Mouse (Mus musculus) splenic B cell, adult 2 months (primary cell): ENCODE results near the gene Fam184a.
"Not testable (repeated sequence)": the region's sequence is repeated elsewhere in the genome, so short reads cannot be mapped to it uniquely, and the experiment has no call there.

Experiments
- DNase-seq: peaks from one replicate; pipeline ENCODE4 v3.0.0-alpha.2; 2011; ENCODE audit warnings: low read depth, low spot score
- H3K27me3 ChIP-seq: 2 replicates; pipeline ENCODE4 v1.6.1; 2012; ENCODE audit warnings: mild to moderate bottlenecking, low read length, moderate library complexity, mixed read lengths; ENCODE audit not compliant: control insufficient read depth, poor library complexity, insufficient read depth, severe bottlenecking
- H3K36me3 ChIP-seq: 2 replicates; pipeline ENCODE4 v1.6.1; 2012; ENCODE audit warnings: mild to moderate bottlenecking, low read length, moderate library complexity, mixed read lengths; ENCODE audit not compliant: control insufficient read depth, poor library complexity, insufficient read depth, severe bottlenecking

The Fam184a gene

GRCm38 (mm10) chr10:53654239-53654638 lies 96.7 kb downstream of the Fam184a start:
- DNase-seq = not testable (repeated sequence)

GRCm38 (mm10) chr10:53650683-53651082 lies 100.2 kb downstream of the Fam184a start:
- H3K36me3 ChIP-seq = no peaks in the 10 kb centered on the region
- DNase-seq = peak; percentile 19
- H3K27me3 ChIP-seq = no peaks in the 10 kb centered on the region

More at GRCm38 (mm10) chr10:53654239-53654638, 96.7 kb downstream of the Fam184a start:
- H3K36me3 ChIP-seq, H3K27me3 ChIP-seq: not testable (repeated sequence)

GRCm38 (mm10) chr10:53641507-53641906 lies 109.4 kb downstream of the Fam184a start:
- no peaks in the 10 kb centered on the region for H3K36me3 ChIP-seq
- peak; percentile 51 for DNase-seq

GRCm38 (mm10) chr10:53635246-53635971 lies 115.5 kb downstream of the Fam184a start:
- Histone ChIP-seq H3K36me3 (no peaks in the 10 kb centered on the region), H3K27me3 (no peaks in the 10 kb centered on the region)
- no peak for DNase-seq

More at GRCm38 (mm10) chr10:53641507-53641906, 109.4 kb downstream of the Fam184a start:
- no peaks in the 10 kb centered on the region for H3K27me3 ChIP-seq

- no peaks in the 10 kb centered on the region for H3K36me3 ChIP-seq
- no peak for DNase-seq
These were observed 116.8 kb downstream of the Fam184a start for GRCm38 (mm10) chr10:53634160-53634559.

GRCm38 (mm10) chr10:53630339-53630738 lies 120.6 kb downstream of the Fam184a start, which contains the start of gene Mcm9:
Mcm9 (minus strand) TSS chr10:53630439.
- H3K36me3 ChIP-seq = not testable (repeated sequence)

More at GRCm38 (mm10) chr10:53634160-53634559, 116.8 kb downstream of the Fam184a start:
- H3K27me3 ChIP-seq = no peaks in the 10 kb centered on the region

GRCm38 (mm10) chr10:53629918-53630250 lies 121.0 kb downstream of the Fam184a start:
- Histone ChIP-seq H3K36me3 (no peaks in the 10 kb centered on the region), H3K27me3 (no peaks in the 10 kb centered on the region)
- peak; percentile 97 for DNase-seq

More at GRCm38 (mm10) chr10:53630339-53630738, 120.6 kb downstream of the Fam184a start, which contains the start of gene Mcm9:
- DNase-seq, H3K27me3 ChIP-seq: not testable (repeated sequence)

GRCm38 (mm10) chr10:53629247-53629917 lies 121.5 kb downstream of the Fam184a start:
- no peaks in the 10 kb centered on the region for H3K27me3 ChIP-seq
- H3K36me3 ChIP-seq = no peaks in the 10 kb centered on the region
- DNase-seq = peak; percentile 94

GRCm38 (mm10) chr10:53615850-53616616 lies 134.9 kb downstream of the Fam184a start:
- no peaks in the 10 kb centered on the region for H3K27me3 ChIP-seq
- DNase-seq = peak; percentile 39
- H3K36me3 ChIP-seq = peaks cover 8% of the 10 kb centered on the region

- H3K27me3 ChIP-seq = no peaks in the 10 kb centered on the region
These were observed 137.0 kb downstream of the Fam184a start for GRCm38 (mm10) chr10:53613955-53614354.

GRCm38 (mm10) chr10:53612172-53612571 lies 138.8 kb downstream of the Fam184a start:
- Histone ChIP-seq H3K27me3 (no peaks in the 10 kb centered on the region), H3K36me3 (peaks cover 13% of the 10 kb centered on the region)
- DNase-seq = no peak

More at GRCm38 (mm10) chr10:53613955-53614354, 137.0 kb downstream of the Fam184a start:
- no peak for DNase-seq
- H3K36me3 ChIP-seq = peaks cover 11% of the 10 kb centered on the region

- Histone ChIP-seq H3K36me3 (peaks cover 14% of the 10 kb centered on the region), H3K27me3 (no peaks in the 10 kb centered on the region)
- no peak for DNase-seq
These were observed 142.6 kb downstream of the Fam184a start for GRCm38 (mm10) chr10:53608274-53608673.

- DNase-seq = peak; percentile 33
These were observed 145.6 kb downstream of the Fam184a start for GRCm38 (mm10) chr10:53605328-53605727.

GRCm38 (mm10) chr10:53598821-53599220 lies 152.1 kb downstream of the Fam184a start:
- peak; percentile 24 for DNase-seq
- Histone ChIP-seq H3K27me3 (no peaks in the 10 kb centered on the region), H3K36me3 (no peaks in the 10 kb centered on the region)

More at GRCm38 (mm10) chr10:53605328-53605727, 145.6 kb downstream of the Fam184a start:
- peaks cover 12% of the 10 kb centered on the region for H3K36me3 ChIP-seq
- H3K27me3 ChIP-seq = no peaks in the 10 kb centered on the region
